Mouse (Mus musculus) spleen, adult 2 months (tissue): ENCODE measurements around the gene Cemip.

ENCODE experiments used
- CTCF ChIP-seq: fragments of 200-500 bp; IDR thresholded peaks from 2 replicates; pipeline ENCODE4 v1.5.1; 2011; ENCODE audit warnings: mild to moderate bottlenecking, inconsistent platforms; ENCODE audit not compliant: insufficient read depth, insufficient read length, insufficient replicate concordance; ENCODE audit errors: extremely low read depth
- POLR2A ChIP-seq: fragments of 200-500 bp; IDR thresholded peaks from 2 replicates; pipeline ENCODE4 v1.6.1; 2011; ENCODE audit warnings: low read depth, low read length, inconsistent platforms

DNA sequence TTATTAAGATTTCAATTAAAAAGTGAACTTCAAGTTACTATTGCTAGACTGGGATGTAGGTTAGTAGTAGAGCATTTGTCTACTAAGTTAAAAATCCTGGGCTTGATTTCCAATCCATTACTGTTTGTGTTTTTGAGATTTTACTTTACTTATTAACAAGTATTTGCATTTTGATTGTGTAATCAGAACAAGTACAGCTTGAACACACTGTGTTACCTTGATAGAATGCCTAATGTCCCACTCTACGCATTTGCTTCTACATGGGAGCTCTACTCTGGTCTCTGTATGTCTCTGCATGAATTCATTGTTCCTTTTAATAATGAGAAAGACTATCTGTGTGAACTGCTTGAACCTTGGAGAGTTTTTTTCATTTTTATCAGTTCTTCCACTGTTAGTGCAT lies 20.6 kb upstream of the Cemip start:
- TF ChIP-seq POLR2A = no peak
- no peak for TF ChIP-seq CTCF
